Mouse (Mus musculus): ENCODE results near the gene Nrxn3.

GRCm38 (mm10) chr12:88841350-88841749, 118.7 kb downstream of the Nrxn3 start:
- no peak for TF ChIP-seq POLR2A (IDR thresholded peaks at IDR 0.05; ENCODE audit: insufficient read length, low read depth)
- TF ChIP-seq MYOG (IDR thresholded peaks at IDR 0.05; ENCODE audit: control insufficient read depth in 1 of 3, insufficient read depth in 1 of 3, insufficient read length in 2 of 3, low read depth in 2 of 3) = no peak
- TF ChIP-seq TCF3 (IDR thresholded peaks at IDR 0.05; ENCODE audit: insufficient read length, low read depth) = no peak
- no peak for TF ChIP-seq CEBPB (IDR thresholded peaks at IDR 0.05; ENCODE audit: insufficient read depth, poor library complexity, severe bottlenecking)
